Mouse (Mus musculus): ENCODE measurements around the gene 2310009B15Rik. TPM values are rescaled to one million over a fixed set of nuclear protein-coding genes. Genes with fewer than 3 reads are reported as not detected.

The 2310009B15Rik gene
- total RNA-seq, 2 experiments from 2014 or later: 14.4 to 15.8 TPM

DNA sequence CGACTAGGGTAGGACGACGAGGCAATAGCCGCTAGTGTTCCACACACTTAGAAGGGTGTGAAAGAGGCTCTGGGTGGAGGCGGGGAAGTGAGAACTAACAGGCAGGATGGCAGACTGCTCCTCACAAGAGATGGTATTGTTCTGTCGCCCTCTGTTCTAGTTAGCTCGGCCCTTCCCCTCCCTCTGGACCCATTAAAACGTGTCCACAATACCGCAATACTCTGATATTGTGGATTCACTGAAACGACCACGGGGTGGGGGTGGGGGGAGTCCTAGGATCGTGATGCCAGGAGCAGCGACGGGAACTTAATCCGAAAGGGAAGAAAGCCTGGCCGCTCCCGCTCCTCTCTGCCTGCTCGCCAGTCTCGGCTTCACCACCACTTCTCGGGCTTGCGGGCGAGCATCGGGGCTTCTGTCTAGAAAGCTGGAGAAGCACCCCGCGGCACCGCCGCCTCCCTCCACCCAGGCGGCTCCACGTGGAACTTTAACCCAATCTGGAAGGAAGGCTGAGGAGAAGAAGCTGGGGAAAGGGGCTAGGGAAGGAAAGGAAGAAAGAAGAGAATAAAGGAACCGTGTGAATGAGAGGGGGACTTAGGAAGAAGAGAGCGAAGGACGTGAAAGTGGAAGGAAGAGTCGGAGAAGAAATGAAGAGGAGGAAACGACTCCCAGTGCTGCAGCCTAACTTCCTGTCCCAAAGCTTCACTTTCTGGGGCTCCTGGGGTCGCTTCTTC lies 13.1 kb downstream of the 2310009B15Rik start:
- DNase-seq (ENCODE audit: low spot score in 2 of 2): no peak
- intact Hi-C loops (cut with DNase I): loop anchor here (5.0 kb wide), 1 partner anchor 1891 kb away; no protein-coding TSS in a partner anchor

DNA sequence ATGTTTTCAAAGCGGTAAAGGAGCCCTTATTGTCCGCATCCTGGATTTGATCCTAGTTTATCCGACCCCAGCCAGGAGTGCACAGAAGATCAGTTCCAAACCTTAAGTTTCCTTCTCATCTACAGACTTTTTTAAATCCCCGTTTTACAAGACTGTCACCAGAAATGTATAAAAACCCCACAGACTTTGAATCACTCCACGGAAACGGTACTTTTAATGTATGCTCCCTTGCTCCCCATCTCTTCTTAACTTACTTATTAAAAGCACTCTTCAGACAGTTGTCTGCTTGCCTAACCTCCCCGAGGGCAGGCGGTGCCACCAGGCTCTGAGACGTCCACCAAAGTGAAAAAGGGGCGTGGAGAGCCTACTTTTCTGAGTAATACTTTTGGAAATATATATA lies 13.9 kb downstream of the 2310009B15Rik start:
- intact Hi-C loops (cut with DNase I): loop anchor here (5.0 kb wide), 1 partner anchor 1890 kb away; no protein-coding TSS in a partner anchor
- no peak for DNase-seq (ENCODE audit: low spot score in 2 of 2)

GRCm38 (mm10) chr1:138842315-138842714 lies 14.3 kb downstream of the 2310009B15Rik start:
- DNase-seq (ENCODE audit: low spot score in 2 of 2): no peak
- intact Hi-C loops (cut with DNase I): loop anchor here (5.0 kb wide), 1 partner anchor 1890 kb away; no protein-coding TSS in a partner anchor

DNA sequence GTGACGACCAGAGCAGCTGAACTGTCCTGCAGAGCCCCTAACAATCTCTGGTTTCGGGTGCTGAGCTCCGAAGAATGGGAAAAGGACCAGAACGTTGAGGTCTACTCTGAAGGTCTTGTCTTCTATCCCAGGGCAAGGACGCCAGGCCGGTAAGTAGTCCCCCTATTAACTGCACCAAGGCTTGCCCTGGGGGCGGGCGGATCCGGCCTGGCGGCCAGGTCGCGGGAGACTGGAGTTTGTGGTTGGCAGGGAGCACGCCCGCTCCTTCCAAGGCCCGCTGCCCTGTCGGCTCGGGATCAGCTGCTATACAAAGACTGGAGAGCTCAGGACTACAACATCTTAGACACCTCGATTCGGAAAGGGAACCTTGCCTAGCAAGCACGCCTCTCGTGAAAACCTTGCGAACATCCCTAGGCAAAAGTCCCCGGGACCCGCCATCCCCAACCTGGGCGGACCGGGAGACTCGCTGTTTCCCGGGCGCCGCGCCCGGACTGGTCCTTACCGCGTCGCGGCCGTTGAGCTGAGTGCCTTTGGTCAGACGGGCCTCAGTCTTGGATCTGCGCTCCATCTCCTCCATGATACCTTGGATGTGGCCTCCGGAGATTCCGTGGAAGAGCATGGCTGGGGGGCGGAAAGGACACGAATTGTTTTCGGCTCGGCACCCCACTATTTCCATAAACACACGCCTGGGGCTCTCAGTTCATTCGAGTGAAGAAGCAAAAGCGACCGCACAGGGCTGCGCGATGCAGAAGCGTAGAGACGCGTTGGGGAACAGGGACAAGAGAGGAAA lies 15.2 kb downstream of the 2310009B15Rik start:
- intact Hi-C loops (cut with DNase I): loop anchor here (5.0 kb wide), 1 partner anchor 1889 kb away; no protein-coding TSS in a partner anchor
- peak in 1 of 2 experiments; percentile 23 for DNase-seq (ENCODE audit: low spot score in 2 of 2)

GRCm38 (mm10) chr1:138840440-138841305 lies 16.0 kb downstream of the 2310009B15Rik start:
- DNase-seq (ENCODE audit: low spot score in 2 of 2): no peak
- intact Hi-C loops (cut with DNase I): loop anchor here (5.0 kb wide), 1 partner anchor 1888 kb away; no protein-coding TSS in a partner anchor

GRCm38 (mm10) chr1:138839809-138840430 lies 16.7 kb downstream of the 2310009B15Rik start:
- no peak for DNase-seq (ENCODE audit: low spot score in 2 of 2)

GRCm38 (mm10) chr1:138839291-138839690 lies 17.4 kb downstream of the 2310009B15Rik start:
- DNase-seq (ENCODE audit: low spot score in 2 of 2): no peak
- intact Hi-C loops (cut with DNase I): loop anchor here (5.0 to 10.0 kb wide), 4 partner anchors 123 to 512 kb away; partner anchors contain the start of gene Dennd1b

More at GRCm38 (mm10) chr1:138839809-138840430, 16.7 kb downstream of the 2310009B15Rik start:
- intact Hi-C loops (cut with DNase I): loop anchor here (5.0 to 10.0 kb wide), 5 partner anchors 122 to 1888 kb away; partner anchors contain the start of gene Dennd1b

GRCm38 (mm10) chr1:138837786-138838743 lies 18.6 kb downstream of the 2310009B15Rik start:
- intact Hi-C loops (cut with DNase I): loop anchor here (2.0 to 10.0 kb wide), 5 partner anchors 124 to 511 kb away; partner anchors contain the start of gene Dennd1b

GRCm38 (mm10) chr1:138835355-138835900 lies 21.2 kb downstream of the 2310009B15Rik start:
- peak; percentile 39 to 55 for DNase-seq (ENCODE audit: low spot score in 2 of 2)
- intact Hi-C loops (cut with DNase I): loop anchor here (1.0 to 10.0 kb wide), 5 partner anchors 127 to 509 kb away; partner anchors contain the start of gene Dennd1b

More at GRCm38 (mm10) chr1:138837786-138838743, 18.6 kb downstream of the 2310009B15Rik start:
- DNase-seq (ENCODE audit: low spot score in 2 of 2): no peak

DNA sequence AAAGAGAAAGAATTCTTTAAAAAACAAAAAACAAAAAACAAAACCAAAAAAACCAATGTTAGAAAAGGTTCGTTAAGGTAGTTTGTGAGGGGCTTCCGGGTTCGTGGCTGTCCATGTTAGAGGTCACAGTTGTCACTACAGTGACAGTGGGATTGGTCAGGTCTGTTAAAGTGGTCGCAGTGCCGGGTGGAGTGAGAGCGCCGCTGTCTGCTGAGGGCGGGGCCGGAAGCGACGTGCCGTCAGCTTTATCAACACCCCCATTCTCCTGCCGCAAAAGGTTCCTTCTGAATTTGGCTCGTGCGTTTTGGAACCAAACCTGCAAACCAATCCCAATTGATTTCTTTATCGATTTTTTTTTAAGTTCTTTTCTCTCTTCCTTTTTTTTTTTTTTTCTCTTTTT lies 25.3 kb downstream of the 2310009B15Rik start:
- intact Hi-C loops (cut with DNase I): loop anchor here (5.0 to 10.0 kb wide), 2 partner anchors 513 to 699 kb away; no protein-coding TSS in a partner anchor
- DNase-seq (ENCODE audit: low spot score in 2 of 2): no peak

DNA sequence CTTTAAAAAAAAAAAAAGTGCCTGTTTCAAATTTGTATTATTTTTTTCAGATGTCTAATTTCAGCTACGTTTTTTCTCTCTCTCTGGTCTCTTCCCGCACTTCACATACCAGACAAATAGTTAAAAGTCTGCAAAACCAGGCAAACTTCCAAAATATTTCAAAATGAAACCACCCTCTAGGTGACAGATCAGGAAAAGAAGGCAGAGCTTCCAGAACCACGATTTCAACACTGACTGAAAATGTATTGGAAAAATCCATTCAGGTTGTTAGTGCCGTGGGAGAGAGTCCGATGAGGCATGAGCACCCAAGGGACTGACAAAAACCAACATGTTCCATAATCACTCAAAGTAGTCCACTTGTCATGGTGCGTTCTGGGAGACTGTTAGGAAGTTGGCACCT lies 29.8 kb downstream of the 2310009B15Rik start:
- no peak for DNase-seq (ENCODE audit: low spot score in 2 of 2)
- intact Hi-C loops (cut with DNase I): no loop called here

DNA sequence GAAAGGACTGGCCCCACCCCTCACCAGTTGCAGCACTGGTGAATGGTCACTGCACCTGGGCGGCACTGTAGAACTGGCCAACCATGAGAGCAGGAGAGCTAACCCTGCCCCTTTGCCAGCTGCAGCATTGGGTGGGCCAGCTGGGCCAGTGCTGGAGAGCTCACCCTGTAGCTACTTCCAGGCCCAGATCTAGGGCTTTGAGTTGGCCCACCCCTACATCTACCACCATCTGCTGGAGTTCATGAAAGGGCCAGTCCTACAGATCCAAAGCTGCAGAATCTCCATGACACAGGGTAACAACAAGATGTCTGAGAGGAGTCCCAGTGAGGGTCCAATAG lies 33.7 kb downstream of the 2310009B15Rik start:
- intact Hi-C loops (cut with DNase I): no loop called here
- DNase-seq (ENCODE audit: low spot score in 2 of 2): no peak

- intact Hi-C loops (cut with DNase I): no loop called here
These were observed 34.2 kb downstream of the 2310009B15Rik start for GRCm38 (mm10) chr1:138822255-138822984.

More at GRCm38 (mm10) chr1:138822255-138822984, 34.2 kb downstream of the 2310009B15Rik start:
- DNase-seq (ENCODE audit: low spot score in 2 of 2): no peak

Measured in left cerebral cortex, postnatal 25 days (tissue).